Mouse (Mus musculus) liver, embryonic 14.5 days (tissue): Measurements from ENCODE around the gene Gpr62. TPM values are rescaled to one million over a fixed set of nuclear protein-coding genes. Genes with fewer than 3 reads are reported as not detected.

Experiments used
- ATAC-seq: fragments of 200-750 bp; cut with Nextera tagmentation; 2 replicates; pipeline ENCODE4 v1.8.0; 2017; ENCODE audit warnings: moderate number of reproducible peaks, mild to moderate bottlenecking, moderate library complexity; ENCODE audit not compliant: insufficient read depth
- DNase-seq, 3 experiments: peaks; one replicate each; pipeline ENCODE4 v3.0.0-alpha.2; 2012 to 2013; ENCODE audit warnings: low read depth in 3 of 3, low spot score in 3 of 3
- H3K27ac ChIP-seq: fragments of 300-500 bp; sonication (generic); 2 replicates; pipeline ENCODE4 v1.5.1; 2014; ENCODE audit warnings: moderate library complexity, mild to moderate bottlenecking, control low read depth, inconsistent platforms
- H3K27me3 ChIP-seq: fragments of 300-500 bp; sonication (generic); 2 replicates; pipeline ENCODE4 v1.6.1; 2014; ENCODE audit warnings: mild to moderate bottlenecking, low read length, moderate library complexity; ENCODE audit not compliant: control insufficient read depth, insufficient read depth
- H3K36me3 ChIP-seq: fragments of 300-500 bp; sonication (generic); replicated peaks from 2 replicates; pipeline ENCODE4 v1.6.1; 2014; ENCODE audit warnings: low read depth; ENCODE audit not compliant: control insufficient read depth, insufficient read depth
- H3K4me1 ChIP-seq, 2 experiments: fragments of 200-500 bp in 1 of 2; fragments of 300-500 bp in 1 of 2; sonication (generic) in 1 of 2; replicated peaks; 2 replicates each; pipeline ENCODE4 v1.6.1; 2012 to 2014; ENCODE audit warnings: antibody characterized with exemption in 1 of 2, inconsistent platforms in 1 of 2, low read length in 1 of 2; ENCODE audit not compliant: control insufficient read depth in 2 of 2, insufficient read depth in 2 of 2
- H3K4me2 ChIP-seq: fragments of 300-500 bp; sonication (generic); 2 replicates; pipeline ENCODE4 v1.6.1; 2014; ENCODE audit warnings: low read depth, mild to moderate bottlenecking, control low read depth, moderate library complexity
- H3K4me3 ChIP-seq, 2 experiments: fragments of 200-500 bp in 1 of 2; fragments of 300-500 bp in 1 of 2; sonication (generic) in 1 of 2; 2 replicates each; pipeline ENCODE4 v1.5.1; 2012 to 2014; ENCODE audit warnings: low read depth in 2 of 2, low read length in 2 of 2, mild to moderate bottlenecking in 2 of 2, control low read depth in 1 of 2, inconsistent platforms in 1 of 2, moderate library complexity in 1 of 2; ENCODE audit not compliant: insufficient read depth in 1 of 2
- H3K9ac ChIP-seq: fragments of 300-500 bp; sonication (generic); replicated peaks from 2 replicates; pipeline ENCODE4 v1.6.1; 2014; ENCODE audit warnings: mild to moderate bottlenecking, control low read depth, moderate library complexity
- H3K9me3 ChIP-seq: fragments of 300-500 bp; sonication (generic); 2 replicates; pipeline ENCODE4 v1.6.1; 2016; ENCODE audit warnings: low read length, mixed read lengths; ENCODE audit not compliant: control insufficient read depth
- CTCF ChIP-seq: IDR thresholded peaks from 2 replicates; pipeline ENCODE4 v1.5.1; 2016; ENCODE audit warnings: antibody characterized with exemption, low read depth, control low read depth
- EP300 ChIP-seq: IDR thresholded peaks from 2 replicates; pipeline ENCODE4 v1.6.1; 2016; ENCODE audit warnings: antibody characterized with exemption, low read depth
- WGBS: fragments of 180-500 bp; shearing (Covaris S2); extraction: QIAGEN DNeasy Blood & Tissue Kit; methylation state at CpG from one replicate; pipeline ENCODE4 v1.1.7; 2014; ENCODE audit not compliant: insufficient replicate concordance; 5-methylcytosine and 5-hydroxymethylcytosine counted together
- polyA plus RNA-seq, 2 experiments: library from polyadenylated mRNA; depleted of rRNA in 1 of 2; stranded (reverse) in 1 of 2; unstranded in 1 of 2; fragments of >200 nt; fragmentation: Nextera tagmentation in 1 of 2; extraction: Ambion mirVana in 1 of 2; gene quantifications; 2 replicates each; pipeline versions ENCODE4 v1.2.1 to v1.2.3; 2012 to 2014

Gpr62 gene
- polyA plus RNA-seq, 2 experiments, result not detected

- no peak for ATAC-seq
- TF ChIP-seq EP300 (no peak), CTCF (no peak)
- no peaks in the 10 kb centered on the region for H3K4me1 ChIP-seq
Measured at GRCm38 (mm10) chr9:106483606-106484005, 17.9 kb upstream of the Gpr62 start.

GRCm38 (mm10) chr9:106483136-106483535 lies 17.4 kb upstream of the Gpr62 start:
- DNase-seq (no peak), ATAC-seq (no peak)
- Histone ChIP-seq H3K9me3 (no peaks in the 10 kb centered on the region), H3K4me3 (no peak overlapping the region), H3K9ac (no peak overlapping the region), H3K27ac (no peak overlapping the region), H3K4me1 (peaks cover under 1 to 1% of the 10 kb centered on the region in 2 experiments; a peak in 3 of 4 replicates), H3K36me3 (no peaks in the 10 kb centered on the region; the same call in 1 of the 2 replicates), H3K27me3 (no peaks in the 10 kb centered on the region), H3K4me2 (no peak overlapping the region)
- TF ChIP-seq CTCF (no peak), EP300 (no peak)
- WGBS, result 86% methylated on average over 10 of the region's 10 CpGs

More at GRCm38 (mm10) chr9:106483606-106484005, 17.9 kb upstream of the Gpr62 start:
- no peak for DNase-seq
- H3K9me3 ChIP-seq, result no peaks in the 10 kb centered on the region
- H3K36me3 ChIP-seq, result no peaks in the 10 kb centered on the region; the same call in 1 of the 2 replicates
- no peak overlapping the region for H3K9ac ChIP-seq
- H3K27ac ChIP-seq, result no peak overlapping the region
- 79% methylated on average over 17 of the region's 17 CpGs for WGBS
- no peak overlapping the region for H3K4me3 ChIP-seq
- no peak overlapping the region for H3K4me2 ChIP-seq
- H3K27me3 ChIP-seq, result no peaks in the 10 kb centered on the region

GRCm38 (mm10) chr9:106482578-106483115 lies 16.9 kb upstream of the Gpr62 start:
- H3K4me1 ChIP-seq, result peaks cover 5 to 6% of the 10 kb centered on the region in 2 experiments; a peak in 3 of 4 replicates
- no peak for ATAC-seq
- H3K27me3 ChIP-seq, result no peaks in the 10 kb centered on the region
- no peaks in the 10 kb centered on the region; the same call in 1 of the 2 replicates for H3K36me3 ChIP-seq
- H3K4me2 ChIP-seq, result no peak overlapping the region
- H3K27ac ChIP-seq, result no peak overlapping the region
- no peak overlapping the region for H3K9ac ChIP-seq
- no peaks in the 10 kb centered on the region for H3K9me3 ChIP-seq
- TF ChIP-seq CTCF, result no peak
- no peak overlapping the region for H3K4me3 ChIP-seq
- 78% methylated on average over 17 of the region's 17 CpGs for WGBS
- no peak for DNase-seq

GRCm38 (mm10) chr9:106481676-106482075 lies 15.9 kb upstream of the Gpr62 start:
- Histone ChIP-seq H3K9ac (no peak overlapping the region), H3K9me3 (no peaks in the 10 kb centered on the region), H3K4me2 (no peak overlapping the region), H3K36me3 (no peaks in the 10 kb centered on the region; the same call in 1 of the 2 replicates), H3K4me3 (no peak overlapping the region), H3K27ac (no peak overlapping the region), H3K4me1 (peaks cover 6 to 8% of the 10 kb centered on the region in 2 experiments; a peak in 3 of 4 replicates), H3K27me3 (no peaks in the 10 kb centered on the region)
- no peak for TF ChIP-seq EP300
- TF ChIP-seq CTCF, result no peak
- ATAC-seq, result no peak
- no peak for DNase-seq
- 80% methylated on average over 13 of the region's 13 CpGs for WGBS

GRCm38 (mm10) chr9:106481075-106481474 lies 15.3 kb upstream of the Gpr62 start:
- 67% methylated on average over 15 of the region's 15 CpGs for WGBS
- no peaks in the 10 kb centered on the region for H3K27me3 ChIP-seq
- H3K9me3 ChIP-seq, result no peaks in the 10 kb centered on the region
- DNase-seq (no peak), ATAC-seq (no peak)
- H3K27ac ChIP-seq, result no peak overlapping the region
- TF ChIP-seq CTCF, result no peak
- TF ChIP-seq EP300, result no peak
- H3K36me3 ChIP-seq, result no peaks in the 10 kb centered on the region; the same call in 1 of the 2 replicates
- no peak overlapping the region for H3K4me2 ChIP-seq
- H3K4me3 ChIP-seq, result no peak overlapping the region
- H3K4me1 ChIP-seq, result peaks cover 6 to 12% of the 10 kb centered on the region in 2 experiments; a peak in 3 of 4 replicates
- no peak overlapping the region for H3K9ac ChIP-seq
